Mouse (Mus musculus): ENCODE measurements around the gene Slc9a6.

Slc9a6 gene

DNA sequence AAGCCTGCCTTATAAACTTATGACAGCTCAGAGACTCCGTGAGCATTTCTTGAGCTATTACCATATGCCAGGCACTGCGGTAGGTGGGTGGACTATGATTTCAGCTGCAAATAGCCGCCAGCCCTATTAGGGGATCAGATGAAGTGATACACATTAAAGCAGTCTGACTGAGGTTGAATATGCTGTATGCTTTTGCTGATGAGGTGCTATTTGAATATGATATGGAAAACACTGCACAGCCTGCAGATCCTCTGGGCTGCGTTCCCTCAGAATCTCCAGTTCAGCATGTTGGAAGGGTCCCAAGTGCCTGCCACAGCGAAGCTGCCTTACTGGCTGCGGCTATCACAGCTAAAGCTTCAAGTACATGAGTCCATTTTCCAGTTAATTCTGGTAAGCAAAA lies 57.7 kb downstream of the Slc9a6 start:
- no peak for DNase-seq

DNA sequence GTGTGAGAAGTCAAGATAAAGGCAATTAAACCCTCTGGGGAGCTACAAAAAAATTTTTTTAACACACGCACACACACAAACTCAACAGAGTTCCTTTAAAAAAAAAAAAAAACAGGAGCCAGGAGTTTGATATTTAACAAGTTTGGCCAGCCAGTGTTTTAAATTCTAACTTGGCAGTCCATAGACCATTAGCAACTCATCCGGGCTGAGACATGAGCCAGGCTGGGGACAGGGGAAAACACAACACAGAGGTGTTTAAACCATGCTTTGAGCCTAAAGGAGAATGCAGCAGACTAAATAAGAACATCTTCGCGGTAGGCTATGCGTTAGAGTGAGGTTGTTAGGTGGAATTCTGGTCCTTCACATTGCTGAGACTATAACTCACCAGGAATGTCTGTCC lies 58.5 kb downstream of the Slc9a6 start:
- no peak for DNase-seq

DNA sequence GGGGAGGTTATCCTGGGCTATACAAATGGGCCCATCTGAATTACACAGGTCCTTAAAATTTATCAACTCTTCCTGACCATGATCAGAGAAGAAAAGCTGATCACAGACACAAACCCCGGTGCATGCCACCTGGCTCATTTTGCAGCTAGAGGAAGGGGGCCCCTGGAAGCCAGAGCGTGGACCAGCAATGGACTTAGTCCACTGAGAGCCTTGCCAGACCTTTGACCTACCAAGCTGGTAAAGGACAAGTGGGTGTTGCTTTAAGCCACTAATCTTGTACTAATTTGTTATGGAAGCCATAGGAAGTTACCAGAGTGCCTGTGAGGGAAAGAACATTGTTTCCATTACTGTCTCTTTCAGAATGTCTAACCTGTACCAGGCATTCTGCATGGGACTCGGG lies 58.9 kb downstream of the Slc9a6 start:
- DNase-seq = no peak

DNA sequence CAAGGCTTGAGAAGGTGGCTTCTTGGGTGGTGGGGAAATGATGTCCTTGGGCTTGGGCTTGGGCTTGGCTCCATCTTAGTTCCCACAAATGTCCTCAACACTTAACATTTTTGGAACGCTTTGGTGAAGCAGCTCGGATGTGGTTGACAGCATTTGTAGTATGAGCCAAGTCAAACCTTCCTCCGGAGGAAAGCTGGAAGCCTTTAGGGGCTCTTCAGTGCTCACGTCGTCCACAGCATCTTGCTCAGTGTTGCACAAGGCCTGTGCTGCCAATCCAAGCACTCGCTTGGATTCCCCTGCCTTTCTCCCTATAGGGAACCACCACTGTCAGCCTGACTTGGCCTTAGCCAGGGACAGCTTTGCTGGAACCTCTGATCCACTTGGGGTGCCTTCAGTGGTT lies 66.0 kb downstream of the Slc9a6 start:
- DNase-seq = no peak

DNA sequence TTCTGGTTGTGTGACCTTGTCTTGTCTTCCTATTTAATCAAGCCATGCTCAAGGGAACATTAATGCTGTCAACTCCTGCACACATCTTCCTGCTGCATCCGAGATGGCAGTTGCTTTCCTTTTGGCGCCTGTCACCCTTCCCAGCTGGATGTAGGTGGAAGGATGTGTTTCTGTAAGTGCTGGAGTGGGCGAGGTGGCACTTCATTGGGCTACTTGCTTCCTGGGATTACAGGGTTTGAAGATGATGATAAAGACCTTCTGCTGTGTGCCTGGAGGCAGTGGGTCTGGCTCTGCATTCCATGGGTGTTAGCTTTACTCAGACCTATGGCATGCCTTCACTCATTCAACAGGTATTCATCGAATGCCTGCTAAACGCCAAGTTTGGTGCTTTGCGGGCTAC lies 68.2 kb downstream of the Slc9a6 start:
- no peak for DNase-seq

DNA sequence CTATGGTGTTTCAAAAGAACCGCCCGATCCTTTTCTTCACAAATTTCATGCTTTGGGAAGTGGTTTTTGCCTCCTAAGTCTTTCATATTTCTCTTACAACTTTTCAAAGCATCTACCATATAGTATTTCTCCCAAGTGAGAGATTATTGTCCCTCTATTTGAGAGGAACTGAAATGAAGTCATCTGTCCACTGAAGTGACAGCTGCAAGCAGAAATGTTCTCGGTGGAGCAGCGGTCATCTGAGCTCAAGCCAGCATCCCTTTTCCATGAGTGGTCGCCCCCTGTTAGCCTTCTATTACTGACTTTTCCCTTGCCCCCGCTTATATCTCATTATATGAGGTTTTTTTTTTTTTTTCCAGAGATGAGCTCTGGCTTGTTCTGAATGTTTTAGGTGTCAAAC lies 69.5 kb downstream of the Slc9a6 start:
- DNase-seq = no peak

DNA sequence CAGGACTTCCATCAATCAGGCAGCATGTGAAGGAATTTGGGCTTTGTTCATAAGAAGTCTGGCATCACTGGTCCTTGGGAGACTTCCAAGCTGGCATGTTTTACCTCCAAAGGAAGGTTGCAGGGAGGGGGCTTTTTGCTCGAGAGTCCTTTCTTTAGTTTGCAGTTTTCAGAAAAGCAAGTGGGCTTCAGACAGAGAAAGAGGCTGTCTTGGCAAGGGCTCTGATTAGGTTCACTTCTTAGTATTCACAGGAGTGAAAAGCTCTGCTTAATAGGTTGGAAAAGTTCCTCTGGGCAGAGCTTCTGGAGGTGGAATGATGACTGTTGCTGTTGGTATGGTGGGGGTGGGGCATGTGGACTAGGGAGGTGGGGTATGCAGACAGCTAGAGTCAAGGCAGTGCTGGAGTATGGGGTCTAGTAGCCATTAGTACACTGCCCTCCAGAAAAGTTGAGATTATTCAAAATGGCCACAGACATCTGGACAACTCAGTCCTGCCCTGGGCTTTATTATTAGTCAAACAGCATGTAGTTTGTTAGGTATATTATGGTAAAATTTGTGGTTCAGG lies 72.7 kb downstream of the Slc9a6 start:
- no peak for DNase-seq

DNA sequence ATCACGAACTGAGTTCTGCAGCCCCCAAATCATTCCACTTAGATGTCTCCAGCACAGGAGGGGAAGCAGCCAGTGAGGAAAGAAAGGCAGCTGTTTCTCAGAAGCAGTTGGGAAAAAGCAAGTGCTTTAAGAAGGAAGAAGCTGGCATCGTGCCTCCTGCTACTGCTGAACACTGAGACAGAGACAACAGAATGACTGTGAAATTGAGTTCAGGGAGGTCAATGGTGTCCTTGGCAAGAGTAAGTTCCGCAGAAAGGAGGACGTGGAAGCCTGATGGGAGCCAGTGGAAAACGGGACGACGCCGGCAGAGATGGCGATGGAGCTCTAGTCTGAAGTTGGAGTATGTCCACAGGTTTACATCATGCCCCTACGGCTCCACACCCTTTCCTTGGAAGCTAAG lies 74.0 kb downstream of the Slc9a6 start:
- DNase-seq = peak; percentile 45

DNA sequence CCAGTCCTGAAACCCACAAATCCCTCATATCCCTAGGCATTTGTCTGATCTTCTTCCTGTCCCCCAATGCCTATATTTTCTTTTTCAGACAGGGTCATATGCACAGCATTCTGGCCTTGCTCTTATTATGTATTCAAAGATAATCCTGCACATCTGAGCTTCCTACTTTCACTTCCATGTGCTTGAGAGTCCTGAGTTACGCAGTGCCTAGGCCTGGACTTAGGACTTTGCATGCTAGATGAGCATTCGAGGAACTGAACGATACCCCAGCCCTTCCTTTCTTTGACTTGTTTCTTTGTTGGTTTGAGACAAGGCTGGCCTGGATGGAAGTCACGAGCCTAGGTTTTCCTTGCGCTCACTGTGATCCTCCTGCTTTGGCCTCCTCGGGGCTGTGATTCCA lies 83.0 kb downstream of the Slc9a6 start:
- no peak for DNase-seq

DNA sequence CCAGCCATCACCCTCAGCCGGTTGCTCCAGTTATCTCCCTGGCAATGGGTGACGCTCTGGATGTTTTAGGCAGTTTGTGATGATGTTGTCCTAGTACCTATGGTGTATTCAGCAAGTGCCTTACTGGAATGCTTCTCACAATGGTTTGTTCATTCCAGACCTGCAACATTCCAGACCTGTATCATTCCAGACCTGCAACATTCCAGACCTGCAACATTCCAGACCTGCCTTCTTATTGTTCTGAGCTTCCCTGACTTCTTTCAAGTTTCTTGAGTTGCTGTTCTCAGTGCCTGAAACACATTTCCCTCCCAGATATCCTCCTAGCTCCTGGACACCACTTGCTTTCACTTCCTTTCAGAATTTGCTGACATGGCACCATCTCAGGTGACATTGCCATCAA lies 85.0 kb downstream of the Slc9a6 start:
- DNase-seq = no peak

DNA sequence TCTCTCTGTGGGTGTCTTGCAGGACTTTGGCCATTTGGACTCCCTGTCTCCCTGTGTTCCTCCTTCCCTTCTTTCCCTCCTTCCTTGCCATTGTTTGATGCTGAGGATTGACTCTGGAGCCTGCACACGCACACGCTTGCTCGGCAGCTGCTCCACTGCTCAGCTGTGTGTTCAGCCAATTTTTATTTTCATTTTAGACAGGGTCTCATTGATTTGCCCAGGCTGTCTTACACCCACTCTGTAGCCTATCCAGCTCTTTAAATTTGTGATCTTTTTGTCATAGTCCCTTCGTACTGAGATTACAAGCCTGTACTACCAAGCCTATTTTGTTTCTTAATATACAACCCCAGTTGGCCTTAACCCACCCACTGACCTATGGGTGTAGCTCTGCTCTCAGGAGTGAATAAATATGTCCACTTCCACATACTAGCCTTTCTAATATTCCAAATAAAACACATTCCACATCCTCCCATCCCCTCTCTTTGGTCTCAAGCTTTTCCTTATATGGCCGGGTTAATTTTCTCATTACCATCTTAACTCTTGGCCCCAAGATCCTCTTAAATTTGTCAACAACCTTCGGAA lies 87.7 kb downstream of the Slc9a6 start:
- DNase-seq = no peak

DNA sequence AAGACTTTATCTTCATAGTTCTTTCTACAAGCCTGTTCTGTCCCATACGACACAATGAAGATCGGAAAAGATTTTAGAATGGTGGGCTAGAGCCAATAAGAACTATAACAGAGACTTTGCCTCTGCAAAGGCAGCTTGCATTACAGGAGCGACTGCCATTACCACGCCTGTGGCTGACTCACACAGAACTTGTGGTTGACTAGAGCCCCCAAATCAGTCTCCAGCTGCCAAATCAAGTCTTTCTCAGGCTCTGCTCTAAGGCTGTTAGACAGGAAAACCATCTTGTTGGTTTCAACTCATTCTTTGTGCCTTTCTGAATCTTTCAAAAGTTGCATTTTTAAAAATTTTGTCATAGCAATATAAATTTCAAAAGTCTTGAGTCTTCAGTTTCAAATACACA lies 88.3 kb downstream of the Slc9a6 start:
- DNase-seq = no peak

DNA sequence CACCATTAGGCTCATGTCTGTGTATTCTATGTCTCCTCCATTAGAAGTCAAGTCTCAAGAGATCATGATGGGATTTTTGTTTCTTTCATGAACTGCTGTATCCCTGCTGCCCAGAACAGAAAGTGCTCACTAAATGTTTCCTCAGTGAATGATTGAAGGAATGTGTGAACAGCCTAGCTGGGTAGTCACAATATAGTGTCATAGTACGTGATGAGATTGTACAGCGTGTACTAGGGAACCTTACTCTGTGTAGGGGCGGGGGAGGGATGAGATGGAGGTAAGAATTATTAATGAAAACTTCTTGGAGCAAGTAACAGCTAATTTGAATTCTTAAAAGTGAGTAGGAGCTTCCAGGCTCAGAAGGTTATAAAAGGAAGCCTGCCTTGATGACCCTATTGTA lies 91.7 kb downstream of the Slc9a6 start:
- DNase-seq = no peak

DNA sequence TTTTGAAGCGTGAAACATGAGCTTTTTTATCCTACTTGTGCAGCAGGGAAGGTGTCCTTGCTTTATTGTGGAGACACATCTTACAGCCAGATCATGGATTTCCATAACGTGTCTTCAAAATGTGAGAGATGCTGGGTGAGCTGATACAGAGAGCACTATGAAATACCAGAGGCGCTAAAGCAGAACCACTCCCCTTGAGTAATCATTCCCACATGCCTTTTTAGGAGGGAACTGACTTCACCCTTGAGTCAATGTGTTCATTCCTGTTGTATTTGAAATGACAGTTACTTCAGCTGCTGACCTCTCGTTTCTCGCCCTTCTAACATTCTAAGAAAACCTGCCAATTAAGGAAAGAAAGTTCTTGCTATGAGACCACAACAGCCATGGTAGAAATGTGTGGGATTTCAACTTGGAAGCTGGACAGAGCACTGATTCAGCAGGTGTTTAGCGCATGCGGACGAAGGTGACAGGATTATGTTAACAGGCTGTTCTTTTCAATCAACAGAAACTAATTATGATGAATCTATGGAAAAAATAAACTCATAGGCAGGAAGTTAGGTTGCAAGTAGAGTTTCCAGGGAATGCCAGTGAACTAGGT lies 94.5 kb downstream of the Slc9a6 start:
- DNase-seq = no peak

DNA sequence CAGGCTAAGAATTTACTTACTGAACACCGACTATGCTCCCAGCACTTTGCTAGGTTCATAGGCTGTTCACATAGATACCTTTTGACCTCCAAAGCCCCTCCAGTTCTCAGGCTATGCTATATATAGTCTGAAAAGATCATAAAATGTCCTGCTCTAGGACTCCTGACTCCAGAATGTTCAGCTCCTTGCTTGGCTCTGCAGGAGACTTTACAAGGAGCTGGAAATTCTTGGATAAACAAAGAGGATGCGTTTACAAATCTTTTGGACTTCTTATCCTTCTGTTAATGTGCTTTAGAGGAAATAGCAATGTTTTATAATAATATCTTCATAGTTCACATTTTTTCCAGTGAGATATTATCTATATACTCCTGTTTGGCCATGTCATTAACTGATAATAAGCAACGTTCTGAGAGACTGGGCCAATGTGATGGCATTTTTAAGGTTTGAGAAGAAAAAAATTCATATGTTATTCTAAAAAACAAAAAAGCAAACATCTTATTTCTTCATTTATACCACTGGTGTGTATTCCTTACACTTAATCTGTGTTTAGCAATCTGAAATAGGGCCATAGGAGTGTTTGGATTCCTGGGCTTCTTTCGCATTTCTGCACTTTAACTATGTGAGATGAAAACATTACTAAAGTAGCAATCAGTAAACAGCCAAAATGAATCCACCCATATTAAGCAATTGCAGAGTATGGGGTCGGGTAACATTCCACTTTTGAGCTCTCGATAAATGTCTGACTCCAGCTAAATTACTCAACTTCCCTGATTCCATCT lies 99.2 kb downstream of the Slc9a6 start:
- no peak for DNase-seq

DNA sequence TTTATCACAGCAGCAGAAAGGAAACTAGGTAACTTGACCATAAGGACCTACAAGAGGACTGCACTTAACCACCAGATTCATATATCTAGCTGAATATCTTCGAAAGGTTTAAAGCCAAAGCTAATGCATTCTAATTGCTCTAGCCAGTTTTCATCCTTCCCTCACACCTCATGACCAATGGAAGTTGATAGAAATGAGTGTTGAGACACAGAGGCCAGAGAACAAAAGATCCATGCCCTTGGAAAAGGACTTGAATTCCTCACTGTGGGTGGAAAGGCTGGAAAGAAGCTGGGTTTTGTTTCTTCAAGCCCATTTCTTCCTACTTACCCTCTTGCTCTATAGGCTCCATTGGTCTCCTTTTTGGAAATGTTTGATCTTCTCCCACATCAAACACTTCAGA lies 101.0 kb downstream of the Slc9a6 start:
- no peak for DNase-seq

DNA sequence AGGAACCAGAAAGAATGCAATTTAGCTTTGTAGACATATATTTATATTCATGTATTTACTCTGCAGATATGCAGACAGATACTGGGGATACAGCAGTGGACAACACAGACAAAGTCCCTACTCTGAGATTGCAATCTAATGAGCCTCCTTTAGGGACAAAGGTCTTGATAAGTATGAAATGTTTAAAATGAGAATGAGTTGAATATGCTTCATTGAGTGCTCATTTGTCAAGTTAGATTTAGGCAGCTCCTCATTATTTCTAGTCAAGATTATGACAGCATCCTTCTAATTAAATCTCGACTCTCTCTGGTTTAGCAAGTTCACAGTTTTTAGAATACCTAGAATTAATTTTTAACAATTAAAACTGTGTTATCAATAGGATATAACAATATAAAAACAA lies 103.1 kb downstream of the Slc9a6 start:
- no peak for DNase-seq

Data from lung, postnatal 14 days (tissue).